Mouse (Mus musculus) stomach, embryonic 14.5 days (tissue): ENCODE data around the gene Slc12a5. TPM values are rescaled to one million over a fixed set of nuclear protein-coding genes. Genes with fewer than 3 reads are reported as not detected.

Source experiments
- ATAC-seq: fragments of 200-750 bp; cut with Nextera tagmentation; 2 replicates; pipeline ENCODE4 v1.8.0; 2017; ENCODE audit warnings: low read depth, moderate TSS enrichment; ENCODE audit not compliant: insufficient number of reproducible peaks, insufficient read depth, low FRiP score
- H3K27ac ChIP-seq: fragments of 300-500 bp; sonication (generic); 2 replicates; pipeline ENCODE4 v1.5.1; 2014; ENCODE audit warnings: mild to moderate bottlenecking, low read length, moderate library complexity, mixed read lengths
- H3K27me3 ChIP-seq: fragments of 300-500 bp; sonication (generic); 2 replicates; pipeline ENCODE4 v1.6.1; 2014; ENCODE audit warnings: low read length, control low read depth, mixed read lengths; ENCODE audit not compliant: control insufficient read depth, insufficient read depth
- H3K36me3 ChIP-seq: fragments of 300-500 bp; sonication (generic); 2 replicates; pipeline ENCODE4 v1.6.1; 2014; ENCODE audit warnings: mild to moderate bottlenecking, control low read depth, low read length, moderate library complexity, mixed read lengths; ENCODE audit not compliant: control insufficient read depth, insufficient read depth
- H3K4me1 ChIP-seq: fragments of 300-500 bp; sonication (generic); 2 replicates; pipeline ENCODE4 v1.6.1; 2014; ENCODE audit warnings: low read length, control low read depth, mixed read lengths; ENCODE audit not compliant: control insufficient read depth, insufficient read depth
- H3K4me2 ChIP-seq: fragments of 300-500 bp; sonication (generic); replicated peaks from 2 replicates; pipeline ENCODE4 v1.6.1; 2014; ENCODE audit warnings: low read depth, low read length, control low read depth
- H3K4me3 ChIP-seq: fragments of 300-500 bp; sonication (generic); 2 replicates; pipeline ENCODE4 v1.5.1; 2014; ENCODE audit warnings: low read depth, low read length, control low read depth
- H3K9ac ChIP-seq: fragments of 300-500 bp; sonication (generic); replicated peaks from 2 replicates; pipeline ENCODE4 v1.6.1; 2014; ENCODE audit warnings: low read depth, mild to moderate bottlenecking, control low read depth, low read length, moderate library complexity, mixed read lengths
- H3K9me3 ChIP-seq: fragments of 300-500 bp; sonication (generic); 2 replicates; pipeline ENCODE4 v1.6.1; 2016; ENCODE audit warnings: low read depth, low read length, control low read depth; ENCODE audit not compliant: control insufficient read depth
- WGBS: fragments of 180-500 bp; shearing (Covaris S2); extraction: QIAGEN DNeasy Blood & Tissue Kit; methylation state at CpG from one replicate; pipeline ENCODE4 v1.1.7; 2014; 5-methylcytosine and 5-hydroxymethylcytosine counted together
- polyA plus RNA-seq: library from polyadenylated mRNA; unstranded; fragments of >200 nt; fragmentation: Nextera tagmentation; extraction: Ambion mirVana; gene quantifications from 2 replicates; pipeline ENCODE4 v1.2.1, GENCODE M21; 2014

Gene Slc12a5
- polyA plus RNA-seq, 1 experiment from 2014 or later: 2.1 TPM

DNA sequence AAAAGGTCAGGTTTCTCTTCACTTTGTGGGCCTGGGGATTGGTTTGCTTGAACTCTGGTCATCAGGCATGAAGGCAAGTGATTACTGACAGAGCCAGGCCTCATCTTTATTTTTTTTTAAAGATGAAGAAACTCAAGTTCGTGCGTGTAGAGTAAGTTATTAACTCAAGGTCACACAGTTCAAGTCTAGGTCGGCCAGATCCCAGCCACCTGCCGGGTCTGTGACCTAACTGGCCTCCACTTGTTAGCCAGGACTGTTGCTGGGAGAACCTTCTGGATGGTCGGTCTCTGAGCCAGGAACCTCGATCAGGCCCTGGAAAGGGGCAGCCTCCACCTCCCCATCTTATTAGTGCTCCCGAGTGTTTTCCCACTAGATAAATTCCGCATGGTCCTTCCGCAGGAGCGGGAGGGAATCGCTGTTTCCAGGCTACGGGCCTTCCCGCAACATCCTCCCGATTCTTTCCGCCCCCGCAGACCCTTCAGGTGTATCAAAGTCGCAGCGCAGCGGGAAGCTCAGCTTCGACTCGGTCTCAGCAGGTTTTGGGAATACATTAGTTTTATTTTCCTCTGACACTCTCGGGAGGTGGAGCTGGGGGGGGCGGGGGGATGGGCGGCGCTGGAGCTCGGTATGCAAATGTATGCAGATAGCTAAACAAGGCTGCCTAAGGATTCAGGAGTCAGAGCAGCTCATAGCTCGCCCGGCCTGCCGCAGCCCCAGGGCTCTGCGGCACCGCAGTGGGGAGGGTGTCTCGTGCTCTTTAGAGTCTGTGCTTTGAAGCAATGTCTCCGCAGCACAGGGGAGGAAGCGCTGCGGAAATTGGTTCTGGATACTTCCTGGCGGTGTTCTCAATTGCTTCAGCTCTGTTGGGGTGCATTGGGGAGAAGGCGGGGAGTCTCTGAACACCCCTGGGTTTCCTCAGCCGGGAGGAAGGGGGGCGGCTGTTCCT, 22.2 kb upstream of the Slc12a5 start:
- Histone ChIP-seq H3K4me1 (peaks cover 13% of the 10 kb centered on the region; the same call in 1 of the 2 replicates), H3K9ac (no peak overlapping the region), H3K4me2 (peak overlapping the region; percentile 55), H3K27me3 (peaks cover 15% of the 10 kb centered on the region; the same call in 1 of the 2 replicates), H3K36me3 (no peaks in the 10 kb centered on the region), H3K27ac (no peak overlapping the region), H3K4me3 (peak overlapping the region; percentile 22), H3K9me3 (no peaks in the 10 kb centered on the region)
- 3% methylated on average over 39 of the region's 39 CpGs for WGBS
- ATAC-seq: no peak

DNA sequence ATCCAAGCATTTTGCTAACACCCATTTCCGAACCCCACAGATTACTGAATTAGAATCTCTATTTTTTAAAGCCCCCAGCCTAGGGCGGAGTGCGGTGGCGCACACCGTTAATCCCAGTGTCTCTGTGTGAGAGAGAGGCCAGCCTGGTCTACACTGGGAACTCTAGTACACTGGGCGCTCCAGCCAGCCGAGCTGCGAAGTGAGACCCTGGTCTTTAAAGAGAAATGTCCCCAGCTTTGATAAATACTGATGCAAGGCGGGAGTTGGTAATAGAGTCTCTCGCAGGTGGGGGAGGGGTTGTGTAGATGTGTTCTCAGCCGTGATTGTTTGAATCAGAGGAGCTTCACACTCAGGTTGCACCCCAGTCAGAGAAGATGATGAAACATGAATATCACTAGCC, 21.5 kb upstream of the Slc12a5 start:
- Histone ChIP-seq H3K9ac (no peak overlapping the region), H3K9me3 (no peaks in the 10 kb centered on the region)

DNA sequence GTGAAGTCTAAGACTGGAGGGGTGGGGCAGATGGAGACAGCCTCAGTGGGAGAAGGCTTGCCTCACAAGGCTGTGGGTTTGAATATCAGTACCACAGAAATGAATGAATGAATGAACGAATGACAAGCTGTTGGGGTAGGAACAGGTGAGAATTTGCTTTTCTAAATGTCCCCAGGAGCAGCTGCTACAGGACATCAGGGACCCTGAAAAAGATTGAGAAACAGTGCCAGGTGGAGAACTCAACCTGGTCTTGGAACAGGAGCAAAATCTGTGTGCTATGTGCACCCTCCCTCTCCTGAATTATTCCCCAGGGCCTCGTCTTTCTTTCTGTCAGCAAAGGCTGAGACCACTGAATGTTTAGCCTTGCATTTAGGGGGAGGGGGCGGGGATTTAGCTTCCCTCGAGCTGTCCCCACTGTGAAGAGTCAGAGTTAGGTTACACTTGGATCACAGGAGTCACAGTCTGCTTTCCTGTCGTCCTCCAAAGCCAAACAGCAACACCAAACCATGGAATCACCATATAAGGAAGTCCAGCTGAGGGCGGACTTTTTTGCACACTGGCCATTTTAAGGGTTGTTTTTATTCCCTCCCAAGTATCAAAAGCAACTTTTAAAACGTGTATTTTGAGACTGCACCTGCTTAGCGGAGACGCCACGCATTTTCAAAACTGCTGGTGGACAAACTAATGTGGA, 20.3 kb upstream of the Slc12a5 start, which contains the start of gene Mmp9:
TSS of gene Mmp9 (plus strand) at position 641 of the 691 bp plus-strand sequence.
- no peak for ATAC-seq
- Histone ChIP-seq H3K27me3 (peaks cover 12% of the 10 kb centered on the region; the same call in 1 of the 2 replicates), H3K9ac (no peak within 1 kb of the TSS), H3K4me1 (peaks cover 13% of the 10 kb centered on the region; the same call in 1 of the 2 replicates), H3K9me3 (no peaks in the 10 kb centered on the region), H3K36me3 (no peaks in the 10 kb centered on the region), H3K27ac (no peak within 1 kb of the TSS), H3K4me2 (no peak within 1 kb of the TSS), H3K4me3 (no peak within 1 kb of the TSS)
- WGBS: 19% methylated on average over 10 of the region's 10 CpGs

More for the DNA sequence above, 21.5 kb upstream of the Slc12a5 start:
- peak overlapping the region; percentile 55 for H3K4me2 ChIP-seq
- H3K27me3 ChIP-seq: peaks cover 15% of the 10 kb centered on the region; the same call in 1 of the 2 replicates
- ATAC-seq: no peak
- peaks cover 13% of the 10 kb centered on the region; the same call in 1 of the 2 replicates for H3K4me1 ChIP-seq
- no peak overlapping the region for H3K27ac ChIP-seq
- no peaks in the 10 kb centered on the region for H3K36me3 ChIP-seq
- 4% methylated on average over 11 of the region's 11 CpGs for WGBS
- H3K4me3 ChIP-seq: peak overlapping the region; percentile 22; the same call in 1 of the 2 replicates

DNA sequence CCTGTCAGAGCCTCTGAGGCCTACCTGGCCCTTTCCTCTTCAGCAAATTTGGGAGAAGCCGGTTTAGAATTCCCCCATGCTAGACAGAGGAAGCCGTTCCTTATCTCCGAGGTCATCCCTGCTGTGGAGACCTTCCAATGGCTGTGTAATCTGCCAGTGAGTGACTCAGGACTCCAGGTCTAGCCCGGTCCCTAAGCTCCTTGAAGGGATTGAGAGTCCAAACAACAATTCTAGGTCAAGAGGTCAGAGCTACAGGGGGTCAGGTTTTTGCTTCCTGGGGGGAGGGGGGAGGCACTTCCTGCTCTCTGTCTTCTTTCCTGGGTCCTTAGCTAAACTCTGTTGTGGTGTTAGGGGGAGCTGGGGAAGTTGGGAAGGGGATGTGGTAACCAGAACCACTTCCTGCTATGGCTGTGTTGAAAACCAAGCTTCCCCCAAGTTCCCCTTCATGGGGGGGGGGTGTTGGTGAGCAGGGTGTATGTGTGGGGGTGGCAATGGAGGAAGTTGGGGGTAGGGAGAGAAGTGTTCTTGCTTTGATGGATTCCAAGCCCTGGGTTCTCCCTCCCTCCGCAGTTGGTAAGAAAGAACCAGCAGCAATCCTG, 17.8 kb upstream of the Slc12a5 start:
- no peak for ATAC-seq
- H3K27me3 ChIP-seq: peaks cover 16% of the 10 kb centered on the region
- no peaks in the 10 kb centered on the region for H3K9me3 ChIP-seq
- no peak overlapping the region for H3K27ac ChIP-seq
- H3K4me1 ChIP-seq: peaks cover 13% of the 10 kb centered on the region; the same call in 1 of the 2 replicates
- no peak overlapping the region for H3K4me2 ChIP-seq
- no peak overlapping the region for H3K4me3 ChIP-seq
- 13% methylated on average over 5 of the region's 5 CpGs for WGBS
- H3K9ac ChIP-seq: no peak overlapping the region
- H3K36me3 ChIP-seq: no peaks in the 10 kb centered on the region

DNA sequence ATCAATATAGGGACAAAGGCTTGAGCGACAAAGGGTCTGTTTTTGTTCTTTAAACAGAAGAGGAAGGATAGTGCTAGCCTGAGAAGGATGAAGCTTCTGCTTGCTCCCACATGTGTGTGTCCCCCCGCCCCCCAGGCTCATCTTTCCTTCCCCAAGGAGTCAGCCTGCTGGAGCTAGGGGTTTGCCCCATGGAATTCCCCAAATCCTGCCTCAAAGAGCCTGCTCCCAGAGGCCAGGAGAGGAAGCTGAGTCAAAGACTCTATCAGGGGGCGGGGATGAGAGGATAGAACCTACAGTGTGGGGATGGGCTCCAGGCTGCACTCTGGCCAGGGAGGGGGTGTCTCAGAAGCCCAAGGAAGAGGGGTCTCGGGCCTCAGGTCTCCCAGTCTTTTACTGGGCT, 13.1 kb upstream of the Slc12a5 start:
- Histone ChIP-seq H3K9ac (no peak overlapping the region), H3K9me3 (no peaks in the 10 kb centered on the region), H3K4me3 (no peak overlapping the region), H3K27ac (no peak overlapping the region), H3K27me3 (peaks cover 40% of the 10 kb centered on the region), H3K4me1 (peaks cover 10% of the 10 kb centered on the region; the same call in 1 of the 2 replicates), H3K4me2 (no peak overlapping the region), H3K36me3 (no peaks in the 10 kb centered on the region)
- ATAC-seq: no peak
- WGBS: 35% methylated on average over 4 of the region's 4 CpGs

DNA sequence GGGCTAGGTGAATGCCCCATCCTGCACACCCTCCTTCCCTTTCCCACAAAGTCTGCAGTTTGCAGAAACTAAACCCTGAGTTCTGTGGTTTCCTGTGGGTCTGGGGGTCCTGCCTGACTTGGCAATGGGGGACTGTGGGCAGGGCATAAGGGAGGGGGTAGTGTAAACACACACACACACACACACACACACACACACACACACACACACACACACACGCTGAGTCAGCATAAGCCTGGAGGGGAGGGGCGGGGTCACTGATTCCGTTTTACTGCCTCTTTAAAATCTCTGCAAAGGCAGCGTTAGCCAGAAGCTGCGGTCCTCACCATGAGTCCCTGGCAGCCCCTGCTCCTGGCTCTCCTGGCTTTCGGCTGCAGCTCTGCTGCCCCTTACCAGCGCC, 12.7 kb upstream of the Slc12a5 start:
- H3K27ac ChIP-seq: no peak overlapping the region
- no peaks in the 10 kb centered on the region for H3K36me3 ChIP-seq
- ATAC-seq: no peak
- no peak overlapping the region for H3K4me3 ChIP-seq
- no peak overlapping the region for H3K9ac ChIP-seq
- no peak overlapping the region for H3K4me2 ChIP-seq
- H3K4me1 ChIP-seq: peaks cover 6% of the 10 kb centered on the region; the same call in 1 of the 2 replicates
- WGBS: 9% methylated on average over 4 of the region's 7 CpGs
- no peaks in the 10 kb centered on the region for H3K9me3 ChIP-seq
- H3K27me3 ChIP-seq: peaks cover 42% of the 10 kb centered on the region

DNA sequence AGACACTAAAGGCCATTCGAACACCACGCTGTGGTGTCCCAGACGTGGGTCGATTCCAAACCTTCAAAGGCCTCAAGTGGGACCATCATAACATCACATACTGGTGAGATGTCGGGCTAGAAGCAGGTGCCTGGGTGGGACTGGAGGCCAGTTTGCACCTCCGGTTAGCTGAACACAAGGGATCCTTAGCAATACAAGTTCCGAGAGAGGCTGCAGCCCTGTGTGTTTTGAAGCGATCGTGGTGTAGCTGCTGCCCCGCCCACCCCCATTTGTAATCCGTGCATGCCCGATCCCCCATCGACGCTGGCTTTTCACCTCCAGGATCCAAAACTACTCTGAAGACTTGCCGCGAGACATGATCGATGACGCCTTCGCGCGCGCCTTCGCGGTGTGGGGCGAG, 11.6 kb upstream of the Slc12a5 start:
- 7% methylated on average over 25 of the region's 25 CpGs for WGBS
- Histone ChIP-seq H3K27me3 (peaks cover 42% of the 10 kb centered on the region), H3K4me1 (peaks cover 6% of the 10 kb centered on the region; the same call in 1 of the 2 replicates), H3K4me2 (peak overlapping the region; percentile 20; the same call in 1 of the 2 replicates), H3K9ac (no peak overlapping the region), H3K9me3 (no peaks in the 10 kb centered on the region), H3K4me3 (peak overlapping the region; percentile 17), H3K36me3 (no peaks in the 10 kb centered on the region), H3K27ac (no peak overlapping the region)
- no peak for ATAC-seq

DNA sequence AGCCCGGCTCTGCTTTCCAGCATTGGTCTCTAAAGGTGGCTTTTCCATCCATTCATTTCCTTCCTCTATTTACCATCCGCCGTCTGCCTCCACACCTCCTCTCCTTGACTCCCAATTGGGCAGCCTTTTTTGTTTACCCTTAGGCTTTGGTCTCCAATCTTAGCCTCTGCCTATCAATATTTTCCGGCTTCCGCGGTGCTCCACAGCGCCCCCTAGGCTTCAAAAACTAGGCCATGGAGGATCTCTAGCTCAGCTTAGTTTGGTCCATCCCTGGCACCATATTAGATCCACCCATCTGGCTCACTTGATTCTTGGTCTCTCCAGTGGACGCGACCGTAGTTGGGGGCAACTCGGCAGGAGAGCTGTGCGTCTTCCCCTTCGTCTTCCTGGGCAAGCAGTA, 10.1 kb upstream of the Slc12a5 start:
- no peak overlapping the region for H3K4me2 ChIP-seq
- WGBS: 27% methylated on average over 13 of the region's 13 CpGs
- ATAC-seq: no peak
- no peak overlapping the region for H3K9ac ChIP-seq
- H3K9me3 ChIP-seq: no peaks in the 10 kb centered on the region
- peaks cover 6% of the 10 kb centered on the region; the same call in 1 of the 2 replicates for H3K4me1 ChIP-seq
- H3K36me3 ChIP-seq: no peaks in the 10 kb centered on the region
- H3K27ac ChIP-seq: no peak overlapping the region
- H3K27me3 ChIP-seq: peaks cover 42% of the 10 kb centered on the region
- H3K4me3 ChIP-seq: no peak overlapping the region
